Mouse (Mus musculus) effector memory CD4-positive, alpha-beta T cell, adult 5 months (primary cell): ENCODE measurements around the gene Zfp808. TPM values are rescaled to one million over a fixed set of nuclear protein-coding genes. Genes with fewer than 3 reads are reported as not detected.

Experiments used
- polyA plus RNA-seq: library from polyadenylated mRNA; unstranded; fragments of 100-300 nt; shearing (Covaris generic); gene quantifications from one replicate; pipeline ENCODE4 v1.2.1, GENCODE M21; 2017

Zfp808 gene
- polyA plus RNA-seq, result 3.3 TPM

DNA sequence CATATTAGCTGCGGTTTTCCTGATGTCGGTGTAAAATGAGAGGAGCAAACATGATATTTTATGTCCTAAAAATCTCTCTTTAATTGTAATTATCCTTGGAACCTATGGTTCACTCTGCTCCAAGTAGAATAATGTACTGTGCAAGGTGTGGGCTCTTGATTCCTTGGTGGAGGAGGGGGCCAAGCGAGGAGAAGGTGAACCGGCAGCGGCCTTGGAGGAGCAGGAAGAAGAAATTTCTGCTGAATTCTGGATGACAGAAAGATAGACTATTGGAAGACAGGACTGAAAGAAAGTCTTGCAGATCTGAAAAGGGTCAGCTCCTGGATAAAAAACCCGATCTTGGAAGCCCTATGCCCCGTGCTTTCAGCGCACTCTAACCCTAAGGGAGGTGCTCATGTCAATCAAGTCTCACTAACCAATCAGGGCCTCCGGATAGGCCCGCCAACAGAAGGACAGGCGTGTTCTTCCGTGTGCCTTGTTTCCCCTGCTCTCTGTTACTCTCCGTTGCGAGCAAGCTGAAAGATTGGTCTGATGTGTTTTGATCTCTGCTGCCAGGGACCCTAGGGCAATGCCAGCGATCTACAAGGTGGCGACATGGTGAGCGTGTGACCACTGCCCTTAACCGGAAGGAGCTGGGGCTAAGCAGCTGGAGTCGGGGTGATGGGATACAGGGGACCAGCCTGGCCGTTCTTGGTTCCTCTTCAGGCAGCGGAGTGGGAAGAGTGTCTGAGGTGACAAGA, at the start of gene Zfp808:
Zfp808 (plus strand) TSS at position 455 of the 740 bp plus-strand sequence.

